Mouse (Mus musculus): ENCODE results near the gene Dcaf12l1.
"Not testable (repeated sequence)": the region's sequence is repeated elsewhere in the genome, so short reads cannot be mapped to it uniquely, and the experiment has no call there.

The Dcaf12l1 gene

GRCm38 (mm10) chrX:44789761-44790411 is at the start of gene Dcaf12l1:
Dcaf12l1 (minus strand) TSS chrX:44790197.
- peak; percentile 93 for ATAC-seq (ENCODE audit: low TSS enrichment)

GRCm38 (mm10) chrX:44809356-44809755 is 19.4 kb upstream of the Dcaf12l1 start:
- not testable (repeated sequence) for ATAC-seq (ENCODE audit: low TSS enrichment)

- ATAC-seq (ENCODE audit: low TSS enrichment), result peak; percentile 28
Measured at GRCm38 (mm10) chrX:44789036-44789760, 799 bp downstream of the Dcaf12l1 start.

Measured in frontal cortex, adult (tissue).